Mouse (Mus musculus): ENCODE data around the gene Ambn.
"Not testable (repeated sequence)": the region's sequence is repeated elsewhere in the genome, so short reads cannot be mapped to it uniquely, and the experiment has no call there.

Ambn gene

DNA sequence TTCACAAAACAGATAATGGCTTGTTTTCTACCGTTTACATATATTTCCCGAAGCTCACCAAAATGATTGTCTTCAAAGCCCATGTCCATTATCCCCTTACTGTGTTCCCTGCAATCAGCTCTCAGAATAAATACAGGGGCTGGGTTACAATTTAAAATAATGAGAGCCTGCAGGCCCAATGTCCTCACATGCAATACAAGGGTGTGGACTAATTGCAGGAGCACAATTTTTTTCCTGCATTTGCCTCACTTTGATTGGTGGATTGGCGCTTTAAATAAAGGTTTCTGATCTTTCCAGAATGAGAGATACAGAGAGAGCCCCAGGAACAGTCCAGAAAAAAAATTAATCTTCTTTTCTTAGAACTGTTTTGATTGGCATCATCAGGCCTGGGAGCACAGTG, at the start of gene Ambn:
Gene Ambn (plus strand): TSS at position 301 of the 400 bp plus-strand sequence.
- in situ Hi-C loops (cut with MboI, MseI), result no loop called here

GRCm38 (mm10) chr5:88420319-88421065, 35.3 kb upstream of the Ambn start:
- in situ Hi-C loops (cut with MboI, MseI), result no loop called here

DNA sequence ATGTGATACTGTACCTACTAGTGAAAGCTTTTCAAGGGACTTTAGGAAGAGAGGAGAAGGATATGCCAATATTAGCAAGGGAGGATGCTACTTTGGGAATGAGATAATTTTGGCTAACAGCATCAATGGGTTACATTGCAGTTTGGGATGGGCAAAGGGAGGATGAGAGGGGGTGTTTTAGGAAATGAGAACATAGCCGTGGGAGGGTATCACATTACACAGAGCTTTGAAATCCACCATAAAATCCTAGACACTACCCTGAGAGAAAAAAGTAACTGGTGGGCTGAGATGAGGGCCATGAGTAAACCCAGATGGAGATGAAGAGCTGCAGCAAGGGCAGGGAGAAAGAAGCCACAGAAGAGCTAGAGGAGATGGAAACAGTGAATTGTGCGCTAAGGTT, 30.9 kb upstream of the Ambn start:
- in situ Hi-C loops (cut with MboI, MseI), result not testable (repeated sequence)

DNA sequence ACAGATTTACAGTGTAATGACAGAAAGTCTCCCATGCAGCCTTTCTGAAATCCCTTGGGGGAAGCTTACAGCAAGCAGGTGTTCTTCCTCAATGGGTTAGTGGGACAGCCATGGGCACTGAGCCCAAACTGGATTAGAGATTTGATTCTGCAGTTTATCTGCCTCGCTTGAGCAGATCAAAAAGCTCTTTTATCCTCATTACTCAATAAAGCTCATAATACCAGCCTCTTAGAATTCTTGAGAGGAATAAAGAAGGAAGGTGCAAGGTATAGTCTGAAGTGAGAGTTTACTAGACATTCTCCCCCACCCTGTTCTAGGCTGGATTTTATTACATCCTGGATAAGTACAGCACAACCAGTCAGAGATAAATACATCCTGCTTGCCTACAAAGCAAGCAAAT, 29.0 kb upstream of the Ambn start:
- in situ Hi-C loops (cut with MboI, MseI), result no loop called here

- in situ Hi-C loops (cut with MboI, MseI), result no loop called here
These were observed 11.7 kb downstream of the Ambn start for GRCm38 (mm10) chr5:88467471-88467870.

- in situ Hi-C loops (cut with MboI, MseI), result no loop called here
These were observed 13.3 kb downstream of the Ambn start for GRCm38 (mm10) chr5:88468807-88469704.

DNA sequence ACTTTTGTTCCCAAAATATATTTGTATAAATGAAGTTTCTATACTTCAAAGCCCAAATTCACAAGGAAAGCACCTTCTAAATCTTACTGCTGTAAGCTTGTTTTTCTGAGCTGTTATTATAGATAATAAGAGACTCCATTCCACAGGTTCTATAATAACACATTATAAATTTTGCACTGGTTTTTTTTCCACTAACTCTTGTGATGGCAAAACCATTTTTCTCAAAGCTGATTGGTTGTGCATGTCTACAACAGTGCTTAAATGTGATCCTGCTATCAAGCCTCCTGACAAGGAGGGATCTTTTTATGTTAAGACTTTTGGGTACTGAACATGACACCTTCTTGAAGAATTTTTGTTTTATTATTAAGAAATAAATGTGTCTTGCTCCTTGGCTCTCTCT, 31.9 kb downstream of the Ambn start, which contains the start of gene Enam:
Gene Enam (plus strand): TSS at position 301 of the 400 bp plus-strand sequence.
- in situ Hi-C loops (cut with MboI, MseI), result no loop called here

DNA sequence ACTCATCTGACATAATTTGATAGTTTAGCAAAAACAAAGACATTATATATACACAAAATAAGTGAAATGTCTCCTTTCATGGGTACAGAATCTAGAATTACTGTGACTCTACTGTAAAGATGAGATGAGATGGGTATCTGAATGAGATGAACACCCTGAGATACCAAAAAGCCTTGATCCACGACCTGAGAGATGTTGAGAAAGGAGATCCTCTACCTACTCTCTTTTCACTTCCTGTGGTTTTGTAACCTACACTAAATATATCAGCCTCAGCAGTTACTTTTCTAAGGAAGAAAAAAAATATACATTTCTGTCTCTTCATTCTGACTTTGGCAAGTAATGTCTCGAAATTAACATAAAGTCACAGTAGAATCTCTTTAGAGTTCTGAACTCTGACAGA, 33.2 kb downstream of the Ambn start:
- in situ Hi-C loops (cut with MboI, MseI), result no loop called here

GRCm38 (mm10) chr5:88491111-88491510, 35.3 kb downstream of the Ambn start:
- in situ Hi-C loops (cut with MboI, MseI), result no loop called here

DNA sequence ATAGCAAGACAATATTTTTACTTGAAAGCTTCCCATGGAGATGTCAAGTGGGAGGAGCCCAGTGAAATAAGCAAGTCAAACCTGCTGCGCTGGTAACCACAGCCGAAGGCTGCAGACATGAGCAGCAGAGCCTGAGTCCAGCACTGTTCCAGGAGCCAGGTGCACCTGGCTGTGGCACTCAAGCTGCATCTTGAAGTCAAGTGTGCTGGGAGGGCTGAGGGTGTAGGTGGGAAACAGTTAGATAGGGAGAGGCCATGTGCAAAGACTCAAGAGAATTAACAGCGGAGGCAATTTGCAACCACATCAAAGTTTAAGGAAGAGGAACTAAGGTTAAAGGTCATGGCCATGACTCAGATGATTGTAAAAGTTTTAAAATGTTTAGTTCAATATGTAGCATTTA, 44.0 kb downstream of the Ambn start:
- in situ Hi-C loops (cut with MboI, MseI), result no loop called here

- in situ Hi-C loops (cut with MboI, MseI), result no loop called here
These were observed 52.8 kb downstream of the Ambn start for GRCm38 (mm10) chr5:88508555-88508954.

DNA sequence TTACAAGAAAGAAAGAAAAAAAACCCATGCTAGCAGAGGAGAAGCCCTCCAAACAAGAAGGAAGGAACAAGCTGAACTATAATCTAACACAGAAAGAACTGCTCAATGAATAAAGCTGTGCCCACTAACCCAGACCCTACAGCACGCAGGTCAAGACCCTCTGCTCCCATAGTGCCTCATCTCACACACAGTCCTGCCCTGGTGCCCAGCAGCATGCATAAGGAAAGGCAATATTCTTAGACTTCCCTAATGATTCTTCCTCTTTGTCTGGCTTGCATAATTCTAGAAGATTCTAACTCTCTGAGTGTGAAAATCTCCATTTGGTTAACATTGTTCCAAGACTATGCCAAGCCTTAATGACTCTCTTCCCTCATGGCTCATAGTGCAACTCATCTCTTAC, 53.2 kb downstream of the Ambn start:
- in situ Hi-C loops (cut with MboI, MseI), result no loop called here
